ENCODE assay signal across 25 mouse cellular contexts in genomic region chr2:129470839-129471238, GRCm38 (mm10).
"Had no signal": no experiment of that assay in that cellular context is flagged by ENCODE, and none has a peak within 500 bp of the region (broad histone marks: within the 10 kb centered on the region; RNA-seq: fewer than 3 reads in every experiment).

No protein-coding gene starts in this region.

- H3K4me1 ChIP-seq: heart, embryonic 10.5 days; heart, embryonic 12.5 days; hindbrain, embryonic 10.5 days; hindbrain, embryonic 12.5 days; limb, embryonic 13.5 days; limb, embryonic 15.5 days; liver, embryonic 15.5 days had no signal

- H3K4me3 ChIP-seq: gastrocnemius, adult 2 months; heart, embryonic 10.5 days; heart, embryonic 12.5 days; hindbrain, embryonic 10.5 days; hindbrain, embryonic 12.5 days; layer of hippocampus, adult 2 months; limb, embryonic 13.5 days; limb, embryonic 15.5 days; liver, embryonic 15.5 days had no signal

- H3K27ac ChIP-seq: gastrocnemius, adult 2 months; heart, embryonic 10.5 days; hindbrain, embryonic 10.5 days; hindbrain, embryonic 12.5 days; hindbrain, embryonic 14.5 days; layer of hippocampus, adult 2 months; limb, embryonic 13.5 days; limb, embryonic 15.5 days; liver, embryonic 15.5 days had no signal

- H3K36me3 ChIP-seq: heart, embryonic 10.5 days; heart, embryonic 12.5 days; hindbrain, embryonic 10.5 days; hindbrain, embryonic 12.5 days; limb, embryonic 13.5 days; limb, embryonic 15.5 days; liver, embryonic 15.5 days had no signal

- H3K9ac ChIP-seq: heart, embryonic 12.5 days; hindbrain, embryonic 12.5 days; hindbrain, embryonic 14.5 days; limb, embryonic 13.5 days; limb, embryonic 15.5 days; liver, embryonic 15.5 days had no signal

- H3K9me3 ChIP-seq: heart, embryonic 10.5 days; heart, embryonic 12.5 days; hindbrain, embryonic 10.5 days; hindbrain, embryonic 12.5 days; limb, embryonic 13.5 days; limb, embryonic 15.5 days; liver, embryonic 15.5 days had no signal

- H3K27me3 ChIP-seq: heart, embryonic 12.5 days; hindbrain, embryonic 12.5 days; limb, embryonic 13.5 days; limb, embryonic 15.5 days; liver, embryonic 15.5 days had no signal

- ATAC-seq: hindbrain, embryonic 16.5 days; inflammation-experienced regulatory T-cells, adult 6 months; intestine, embryonic 16.5 days had no signal

- DNase-seq: gastrocnemius, adult 2 months; gastrocnemius, postnatal 10 days; gastrocnemius, postnatal 25 days; heart, adult 18-20 months; heart, postnatal 10 days; heart, postnatal 4 days; kidney, adult 11 months; kidney, adult 8-10 months; kidney, postnatal 10 days; kidney, postnatal 25 days; kidney, postnatal 4 days; layer of hippocampus, postnatal 36 days; left cerebral cortex, postnatal 4 days had no signal

- H3K4me2 ChIP-seq: heart, embryonic 12.5 days; hindbrain, embryonic 12.5 days; hindbrain, embryonic 14.5 days; limb, embryonic 13.5 days; limb, embryonic 15.5 days; liver, embryonic 15.5 days had no signal
